Mouse (Mus musculus) liver, embryonic 14 days (tissue): ENCODE measurements around the gene Pnkp. TPM values are rescaled to one million over a fixed set of nuclear protein-coding genes. Genes with fewer than 3 reads are reported as not detected.

Source experiments
- polyA plus RNA-seq: library from polyadenylated mRNA; depleted of rRNA; stranded (reverse); fragments of >200 nt; gene quantifications from 2 replicates; pipeline ENCODE4 v1.2.3, GENCODE M21; 2012; rRNA removed

The Pnkp gene
- 13.6 and 14.4 TPM in 2 replicates for polyA plus RNA-seq

DNA sequence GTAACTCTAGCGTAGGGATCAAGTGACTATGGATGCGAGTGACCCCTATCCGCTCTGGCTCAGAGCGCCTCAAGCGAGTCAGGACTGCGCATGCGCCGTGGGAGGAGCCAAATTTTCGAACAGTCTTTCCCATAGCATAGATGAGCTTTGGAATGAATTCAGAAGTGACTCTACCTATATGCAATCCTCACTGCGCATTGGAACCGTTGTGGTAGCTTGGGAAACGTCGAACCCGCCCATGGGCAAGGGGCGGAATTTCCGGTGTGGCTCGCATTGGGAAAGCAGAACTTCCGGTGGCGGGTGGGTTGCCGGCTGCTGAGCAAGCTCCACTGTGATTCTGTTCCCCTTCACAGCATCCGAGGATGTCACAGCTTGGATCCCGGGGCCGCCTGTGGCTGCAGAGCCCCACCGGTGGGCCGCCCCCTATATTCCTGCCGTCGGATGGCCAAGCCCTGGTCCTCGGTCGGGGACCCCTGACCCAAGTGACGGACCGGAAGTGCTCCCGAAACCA, at the start of gene Pnkp:
Pnkp (plus strand) TSS at position 98 of the 511 bp plus-strand sequence.

DNA sequence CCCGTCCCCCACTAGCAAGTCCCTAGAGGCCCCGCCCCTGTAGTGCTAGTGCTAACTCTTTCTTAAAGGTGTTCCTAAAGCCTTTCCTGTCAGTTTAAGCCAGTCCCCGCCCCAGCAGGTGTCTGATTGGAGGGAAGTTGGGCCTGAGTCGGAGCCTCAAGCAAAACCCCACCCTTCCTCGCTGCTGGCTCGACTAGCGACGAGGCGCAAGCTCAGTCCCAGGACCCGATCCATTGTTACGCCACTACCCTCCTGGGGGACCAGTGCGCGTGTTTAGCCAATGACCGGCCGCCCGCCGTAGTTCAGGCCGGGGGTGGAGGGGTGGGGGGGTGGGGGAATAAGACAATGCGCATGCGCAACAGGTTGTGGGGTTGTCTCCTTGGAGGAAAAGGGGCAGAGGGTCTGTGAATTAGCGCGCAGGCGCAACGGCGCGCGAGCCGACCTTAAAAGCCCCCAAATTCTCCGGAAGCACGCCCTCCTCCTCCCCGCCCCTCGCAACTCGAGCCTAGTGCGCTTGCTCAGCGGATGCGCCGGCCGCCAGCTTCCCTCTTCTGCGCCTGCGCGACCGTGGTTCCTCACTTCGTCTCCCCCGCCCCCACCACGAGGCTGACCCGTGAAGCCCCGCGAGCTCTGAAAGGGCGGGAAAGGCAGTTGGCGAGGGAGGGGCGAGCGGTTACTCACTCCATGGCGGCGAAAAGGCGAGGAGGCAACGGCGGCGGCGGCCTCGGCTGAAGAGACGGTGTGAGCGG, 41.0 kb upstream of the Pnkp start, which contains the start of the genes Nup62 and Il4i1:
Nup62 (plus strand) TSS at position 368 of the 749 bp plus-strand sequence.
Il4i1 (plus strand) TSS at position 667 of the 749 bp plus-strand sequence.

DNA sequence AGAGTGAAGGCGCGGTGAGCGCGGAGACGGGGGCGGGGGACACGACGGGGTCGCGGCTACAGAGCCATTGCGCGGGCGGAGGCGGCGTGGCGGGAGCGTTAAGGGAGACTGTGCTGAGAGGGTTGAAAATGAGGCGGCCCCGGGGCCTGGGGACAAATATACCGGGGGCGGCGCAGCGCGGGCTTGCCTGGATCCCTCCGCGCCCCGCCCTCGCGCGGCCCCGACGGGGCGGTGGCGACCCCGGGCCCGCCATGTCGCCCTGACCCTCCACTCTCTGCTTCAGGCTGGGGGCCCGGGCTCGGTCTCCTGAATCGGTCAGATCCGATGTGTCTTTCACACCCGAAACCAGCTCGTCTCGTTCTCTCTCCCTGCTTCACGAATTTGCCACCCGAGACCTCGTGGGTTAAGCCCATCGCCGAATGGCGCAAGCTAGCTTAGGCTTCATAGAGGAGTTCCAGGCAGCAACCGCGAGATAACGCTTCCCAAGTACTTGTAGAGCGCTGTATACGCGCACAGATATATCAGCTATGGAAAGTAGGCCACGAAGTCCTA, 40.4 kb upstream of the Pnkp start, which contains the start of gene Atf5:
Atf5 (minus strand) TSS at position 189 of the 552 bp plus-strand sequence.

DNA sequence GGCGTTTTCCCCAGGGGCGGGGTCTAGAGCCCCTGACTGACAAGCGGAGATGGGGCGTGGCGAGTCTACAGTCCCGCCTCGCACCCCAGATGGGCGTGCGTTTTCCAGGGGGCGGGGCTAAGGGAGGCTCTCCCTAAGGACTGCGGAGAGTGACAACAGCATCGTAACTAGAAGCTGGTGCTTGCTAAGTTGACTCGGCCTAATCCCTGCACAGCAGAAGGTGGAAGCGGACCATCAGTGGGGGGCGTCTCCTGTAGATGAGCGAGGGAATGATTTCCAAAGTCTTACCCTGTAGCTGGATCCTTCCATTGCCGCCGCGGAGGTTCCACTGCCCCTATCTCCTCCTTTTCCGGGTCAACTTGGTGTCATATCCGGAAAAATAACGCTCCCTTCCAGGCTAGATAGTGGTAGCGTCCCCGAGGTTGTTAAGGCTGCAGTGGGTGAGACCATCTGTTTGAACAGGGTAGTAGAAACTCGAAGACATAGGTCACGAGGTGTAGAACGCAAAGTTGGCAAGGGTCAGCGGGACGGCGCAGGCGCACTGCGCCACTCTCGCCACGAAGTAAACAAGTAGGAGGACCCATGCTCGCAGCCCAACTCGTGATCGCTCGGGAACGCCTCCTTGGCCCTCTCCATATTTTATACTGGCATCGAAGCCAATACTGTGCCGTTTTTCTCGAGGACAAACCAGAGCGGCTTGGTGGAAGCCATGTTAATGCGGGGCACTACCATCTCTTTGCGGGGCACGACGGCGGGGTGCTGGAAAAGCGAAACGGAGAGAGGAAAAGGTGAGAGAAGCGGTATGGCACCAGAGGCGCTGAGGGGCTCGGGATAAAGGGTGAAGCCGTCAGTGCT, 8.2 kb upstream of the Pnkp start, which contains the start of the genes Akt1s1 and Tbc1d17:
Akt1s1 (plus strand) TSS at position 431 of the 855 bp plus-strand sequence.
Tbc1d17 (minus strand) TSS at position 519 of the 855 bp plus-strand sequence.

DNA sequence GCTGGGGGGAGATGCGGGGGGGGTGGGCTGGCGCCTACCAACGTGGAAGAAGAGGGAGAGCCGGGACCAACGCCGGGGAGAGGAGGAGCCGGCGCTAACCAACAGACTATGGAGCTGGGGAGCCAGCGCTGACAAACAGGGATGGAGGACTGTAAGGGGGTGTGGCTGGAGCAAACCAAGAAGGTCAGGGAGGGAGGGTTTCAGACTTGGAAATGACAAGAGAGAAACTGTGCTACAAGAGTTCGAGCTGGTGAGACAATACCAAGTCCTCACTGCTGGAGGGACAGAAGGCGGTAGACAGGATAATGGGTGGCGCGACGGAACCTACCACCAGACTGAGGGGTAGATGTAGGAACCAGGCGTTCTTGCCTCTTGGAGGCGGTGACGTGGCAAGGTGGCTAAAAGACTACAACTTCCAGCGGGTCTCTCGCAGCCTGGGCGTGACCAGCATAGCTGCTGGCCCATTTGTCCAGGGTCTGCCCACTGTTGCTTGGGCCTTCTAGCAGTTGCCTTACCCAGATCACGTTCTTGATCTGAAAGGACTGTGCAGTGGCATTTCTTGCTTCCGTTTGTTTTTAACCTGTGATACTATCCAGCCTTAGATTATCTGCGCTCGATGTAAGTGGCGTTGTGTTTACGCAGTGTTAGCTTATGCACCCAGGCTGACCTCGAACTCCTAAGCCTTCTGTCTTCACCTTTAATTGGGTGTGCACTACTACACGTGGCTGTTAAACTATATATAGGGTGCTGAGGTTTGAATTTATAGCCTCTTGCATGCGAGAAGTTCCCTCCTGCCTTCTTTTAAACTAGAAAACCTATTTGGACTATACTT, 13.0 kb downstream of the Pnkp start, which contains the start of gene Ptov1:
Ptov1 (minus strand) TSS at position 92 of the 832 bp plus-strand sequence.

DNA sequence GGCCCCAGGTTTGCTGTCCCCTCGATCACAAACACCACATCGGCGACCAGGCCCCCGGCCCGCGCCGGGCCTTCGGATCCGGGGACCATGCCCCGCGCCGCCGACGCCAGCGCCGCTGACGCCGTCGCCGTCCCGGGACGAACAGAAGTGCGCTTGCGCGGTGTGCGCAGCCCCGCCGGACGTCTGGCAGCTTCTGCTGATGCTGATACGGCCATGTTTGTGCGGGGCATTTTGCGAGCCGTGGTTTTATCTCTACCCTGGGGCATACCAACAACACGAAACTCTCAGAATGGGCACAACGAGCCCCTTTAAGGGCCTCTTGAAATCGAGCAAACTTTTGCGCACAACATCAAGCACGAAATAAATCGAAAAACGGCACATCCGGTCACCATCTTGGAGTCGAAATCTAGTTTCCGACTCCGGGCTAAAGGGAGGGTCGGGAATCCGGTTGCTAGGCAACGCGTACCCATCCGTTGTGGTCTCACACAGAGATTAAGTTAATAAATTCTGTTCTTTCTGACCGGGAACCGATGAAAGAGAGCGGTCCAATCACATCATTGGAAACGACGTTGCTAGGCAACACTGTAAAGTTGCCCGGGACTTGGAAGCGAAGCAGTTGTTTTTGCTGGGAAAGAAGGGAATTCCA, 35.5 kb downstream of the Pnkp start, which contains the start of gene Med25:
Med25 (minus strand) TSS at position 437 of the 646 bp plus-strand sequence.

DNA sequence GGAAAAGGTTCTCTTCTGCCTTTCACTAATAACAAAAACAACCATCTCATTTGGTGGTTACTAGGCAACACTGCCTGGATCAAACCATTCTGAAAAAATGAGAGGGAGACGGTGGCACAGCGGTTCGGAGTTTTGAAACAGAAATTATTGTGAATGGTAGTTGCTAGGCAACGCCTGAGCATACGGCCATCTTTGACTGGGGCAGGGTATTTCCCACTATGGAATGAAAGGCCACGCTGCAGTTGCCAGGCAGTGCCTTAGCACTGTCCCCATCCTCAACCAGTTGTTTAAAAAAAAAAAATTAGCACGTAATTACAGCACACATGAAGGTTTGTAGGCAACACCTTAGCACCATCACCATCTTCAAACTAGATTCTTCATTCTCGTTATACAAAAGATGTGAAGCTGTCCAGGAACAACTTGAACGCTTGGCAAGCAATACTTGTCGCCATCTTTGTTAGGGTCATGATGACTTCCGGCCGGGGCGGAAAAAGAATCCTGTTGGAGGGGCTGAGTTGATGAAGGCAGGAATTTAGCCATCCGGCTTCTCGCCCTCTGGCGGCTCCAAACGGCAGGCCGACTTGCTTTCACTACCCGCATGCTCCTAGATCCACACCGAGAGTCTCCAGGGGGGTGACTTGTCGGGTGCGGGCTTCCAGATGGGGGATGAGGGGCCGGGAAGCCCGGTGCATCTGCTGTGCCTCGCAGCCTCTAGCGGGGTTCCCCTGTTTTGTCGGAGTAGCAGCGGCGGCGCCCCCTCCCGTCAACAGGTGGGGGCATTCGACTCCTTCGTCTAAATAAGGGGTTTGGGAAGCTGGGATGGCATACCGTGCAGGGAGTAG, 38.9 kb downstream of the Pnkp start, which contains the start of gene Fuz:
Fuz (plus strand) TSS at position 487 of the 842 bp plus-strand sequence.

Other genes with a start within 250 kb of the Pnkp start
- gene Myh14, start 186.3 kb upstream of the Pnkp start, polyA plus RNA-seq = 0.08 and 0.23 TPM in 2 replicates
- gene Izumo2, start 148.4 kb upstream of the Pnkp start, polyA plus RNA-seq = not detected in 2 replicates
- gene Vrk3, start 108.7 kb upstream of the Pnkp start, polyA plus RNA-seq = 20.0 and 23.5 TPM in 2 replicates
- gene Zfp473, start 106.1 kb upstream of the Pnkp start, polyA plus RNA-seq = 0.95 and 1.0 TPM in 2 replicates
- gene Nup62, start 41.1 kb upstream of the Pnkp start, polyA plus RNA-seq = 41.2 and 48.8 TPM in 2 replicates
- 0.40 and 0.41 TPM in 2 replicates for gene Il4i1, start 40.8 kb upstream of the Pnkp start, polyA plus RNA-seq
- gene Atf5, start 40.5 kb upstream of the Pnkp start, polyA plus RNA-seq = 27.2 and 29.9 TPM in 2 replicates
- 22.9 and 23.0 TPM in 2 replicates for gene Akt1s1, start 8.1 kb upstream of the Pnkp start, polyA plus RNA-seq
- gene Tbc1d17, start 8.1 kb upstream of the Pnkp start, polyA plus RNA-seq = 14.0 and 15.9 TPM in 2 replicates
- gene Ptov1, start 12.6 kb downstream of the Pnkp start, polyA plus RNA-seq = 43.8 and 45.4 TPM in 2 replicates
- gene Med25, start 35.6 kb downstream of the Pnkp start, polyA plus RNA-seq = 25.1 and 29.4 TPM in 2 replicates
- gene Fuz, start 38.9 kb downstream of the Pnkp start, polyA plus RNA-seq = 4.5 and 5.3 TPM in 2 replicates
- 59.2 and 68.7 TPM in 2 replicates for gene Ap2a1, start 72.4 kb downstream of the Pnkp start, polyA plus RNA-seq
- gene Tsks, start 86.1 kb downstream of the Pnkp start, polyA plus RNA-seq = 0.10 TPM in 1 of 2 replicates, not detected in the other
- gene Cpt1c, start 117.7 kb downstream of the Pnkp start, polyA plus RNA-seq = 1.8 and 2.3 TPM in 2 replicates
- gene Prmt1, start 129.4 kb downstream of the Pnkp start, polyA plus RNA-seq = 163 and 176 TPM in 2 replicates
- 38.0 and 41.0 TPM in 2 replicates for gene Irf3, start 140.5 kb downstream of the Pnkp start, polyA plus RNA-seq
- gene Bcl2l12, start 141.6 kb downstream of the Pnkp start, polyA plus RNA-seq = 10.2 and 11.7 TPM in 2 replicates
- 15.6 and 17.5 TPM in 2 replicates for gene Scaf1, start 159.2 kb downstream of the Pnkp start, polyA plus RNA-seq
- gene Rras, start 160.8 kb downstream of the Pnkp start, polyA plus RNA-seq = 15.6 and 17.7 TPM in 2 replicates
- gene Prr12, start 195.7 kb downstream of the Pnkp start, polyA plus RNA-seq = 1.9 and 2.5 TPM in 2 replicates
- gene Nosip, start 205.3 kb downstream of the Pnkp start, polyA plus RNA-seq = 26.5 and 28.7 TPM in 2 replicates
- 7.1 and 7.9 TPM in 2 replicates for gene Prrg2, start 205.5 kb downstream of the Pnkp start, polyA plus RNA-seq
- gene Rcn3, start 235.1 kb downstream of the Pnkp start, polyA plus RNA-seq = 18.0 and 23.0 TPM in 2 replicates
- gene Fcgrt, start 246.7 kb downstream of the Pnkp start, polyA plus RNA-seq = 15.3 and 17.0 TPM in 2 replicates